Comparison of ENCODE assay signal across 9 mouse cellular contexts in the genomic region with DNA sequence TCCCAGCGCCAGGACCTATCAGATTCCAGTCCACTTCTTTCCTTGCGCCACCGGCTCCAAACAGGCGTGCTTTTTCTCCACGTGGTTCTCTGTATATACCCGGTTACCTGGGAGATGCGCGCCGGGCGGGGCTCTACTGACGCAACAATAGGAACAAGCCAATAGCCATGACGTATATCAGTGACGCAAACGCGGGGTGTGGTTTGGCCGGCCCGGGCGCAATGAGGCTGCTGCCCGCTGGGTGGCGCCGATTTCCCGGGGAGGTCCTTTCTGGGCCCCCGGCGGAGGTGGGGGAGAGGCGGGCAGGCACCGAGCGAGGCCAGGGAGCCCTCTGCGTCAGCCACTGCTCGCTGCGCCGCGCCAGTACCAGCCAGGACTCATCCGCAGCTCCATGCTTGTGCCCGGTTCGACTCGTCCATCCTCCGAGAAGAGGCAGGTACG. TPM values are rescaled to one million over a fixed set of nuclear protein-coding genes. Genes with fewer than 3 reads are reported as not detected.
DNase-seq lines count a peak whose midpoint lies in the region; ATAC-seq and TF ChIP-seq lines count a peak whose summit lies in the region.
"Had no signal": no experiment of that assay in that cellular context is flagged by ENCODE, and none has a peak within 500 bp of the region (broad histone marks: within the 10 kb centered on the region; RNA-seq: fewer than 3 reads in every experiment).

A gene (plus strand): TSS at position 237 of the 441 bp plus-strand sequence.

- H3K9me3 ChIP-seq in heart, embryonic 12.5 days (replicated peaks) = no peaks in the 10 kb centered on the region
- no peaks in the 10 kb centered on the region for H3K9me3 ChIP-seq in kidney, postnatal 0 days (replicated peaks; ENCODE audit: low read length)
- no peaks in the 10 kb centered on the region for H3K9me3 ChIP-seq in liver, embryonic 11.5 days (ENCODE audit: control insufficient read depth, low read length)
- no peaks in the 10 kb centered on the region for H3K9me3 ChIP-seq in stomach, embryonic 15.5 days

- H3K27ac ChIP-seq in heart, embryonic 12.5 days (ENCODE audit: poor library complexity, severe bottlenecking) = peak within 1 kb of the TSS; percentile 65
- H3K27ac ChIP-seq in kidney, postnatal 0 days = no peak within 1 kb of the TSS
- H3K27ac ChIP-seq in liver, embryonic 11.5 days (ENCODE audit: low read depth, low read length) = no peak within 1 kb of the TSS
- H3K27ac ChIP-seq in stomach, embryonic 15.5 days = no peak within 1 kb of the TSS
- H3K27ac ChIP-seq: macrophage had no signal

- peak; percentile 93 for TF ChIP-seq CTCF in kidney, postnatal 0 days (IDR thresholded peaks at IDR 0.05; ENCODE audit: low read depth)

- no peaks in the 10 kb centered on the region for H3K36me3 ChIP-seq in heart, embryonic 12.5 days
- no peaks in the 10 kb centered on the region for H3K36me3 ChIP-seq in kidney, postnatal 0 days (ENCODE audit: insufficient read depth, low read length)
- no peaks in the 10 kb centered on the region for H3K36me3 ChIP-seq in liver, embryonic 11.5 days (ENCODE audit: control insufficient read depth, insufficient read depth, low read length)
- H3K36me3 ChIP-seq in stomach, embryonic 15.5 days = no peaks in the 10 kb centered on the region

- peak within 1 kb of the TSS; percentile 95 for H3K4me2 ChIP-seq in heart, embryonic 12.5 days
- peak within 1 kb of the TSS; percentile 57 for H3K4me2 ChIP-seq in kidney, postnatal 0 days (ENCODE audit: low read length)
- H3K4me2 ChIP-seq in liver, embryonic 11.5 days = peak within 1 kb of the TSS; percentile 98
- H3K4me2 ChIP-seq in stomach, embryonic 15.5 days = peak within 1 kb of the TSS; percentile 85

- DNase-seq in CD4-positive helper T cell, adult 2 months (ENCODE audit: low read depth, low spot score) = peak; percentile 98
- peak; percentile 92 for DNase-seq in brain, embryonic 18.5 days (ENCODE audit: low read depth, low spot score)
- peak; percentile 100 for DNase-seq in kidney, postnatal 0 days (ENCODE audit: low spot score)
- DNase-seq in liver, embryonic 11.5 days (ENCODE audit: low spot score) = peak; percentile 99
- DNase-seq in natural killer cell, adult 2 months (ENCODE audit: low spot score in 2 of 2) = peak; percentile 100

- peak within 1 kb of the TSS; percentile 85 for H3K9ac ChIP-seq in heart, embryonic 12.5 days
- peak within 1 kb of the TSS; percentile 18 for H3K9ac ChIP-seq in kidney, postnatal 0 days (ENCODE audit: low read depth, low read length)
- peak within 1 kb of the TSS; percentile 58 for H3K9ac ChIP-seq in liver, embryonic 11.5 days (ENCODE audit: low read depth, low read length)
- peak within 1 kb of the TSS; percentile 11 for H3K9ac ChIP-seq in stomach, embryonic 15.5 days

- peak; percentile 85 for ATAC-seq in erythroid progenitor cell, adult 5-6 weeks (replicated peaks; ENCODE audit: low FRiP score, poor library complexity, severe bottlenecking)
- ATAC-seq in heart, embryonic 12.5 days (ENCODE audit: insufficient number of reproducible peaks, low FRiP score) = peak; percentile 96
- ATAC-seq in kidney, postnatal 0 days (replicated peaks; ENCODE audit: low FRiP score, low read depth) = peak; percentile 98
- ATAC-seq in liver, embryonic 11.5 days (replicated peaks; ENCODE audit: low FRiP score) = peak; percentile 95
- ATAC-seq in stomach, embryonic 15.5 days (ENCODE audit: insufficient read depth, low FRiP score, low read depth) = peak; percentile 98

- H3K27me3 ChIP-seq in heart, embryonic 12.5 days (replicated peaks) = no peaks in the 10 kb centered on the region
- H3K27me3 ChIP-seq in kidney, postnatal 0 days (ENCODE audit: insufficient read depth, low read length) = no peaks in the 10 kb centered on the region
- peaks cover 6% of the 10 kb centered on the region; the same call in 1 of the 2 replicates for H3K27me3 ChIP-seq in liver, embryonic 11.5 days (replicated peaks; ENCODE audit: control insufficient read depth, insufficient read depth, low read length)
- H3K27me3 ChIP-seq in stomach, embryonic 15.5 days (replicated peaks) = no peaks in the 10 kb centered on the region

- H3K4me3 ChIP-seq in heart, embryonic 12.5 days = peak within 1 kb of the TSS; percentile 65
- peak within 1 kb of the TSS; percentile 39 for H3K4me3 ChIP-seq in kidney, postnatal 0 days (replicated peaks; ENCODE audit: low read depth, low read length)
- H3K4me3 ChIP-seq in liver, embryonic 11.5 days (ENCODE audit: low read depth, low read length) = peak within 1 kb of the TSS; percentile 58
- H3K4me3 ChIP-seq in stomach, embryonic 15.5 days (replicated peaks) = peak within 1 kb of the TSS; percentile 39

- peaks cover 42% of the 10 kb centered on the region for H3K4me1 ChIP-seq in heart, embryonic 12.5 days (replicated peaks)
- peaks cover 2% of the 10 kb centered on the region; the same call in 1 of the 2 replicates for H3K4me1 ChIP-seq in kidney, postnatal 0 days (replicated peaks; ENCODE audit: insufficient read depth, low read length)
- peaks cover 13% of the 10 kb centered on the region for H3K4me1 ChIP-seq in liver, embryonic 11.5 days (replicated peaks; ENCODE audit: control insufficient read depth, insufficient read depth, low read length)
- peaks cover 14% of the 10 kb centered on the region for H3K4me1 ChIP-seq in stomach, embryonic 15.5 days

- 0% methylated on average over 38 of the region's 38 CpGs for WGBS in heart, embryonic 12.5 days
- 2% methylated on average over 38 of the region's 38 CpGs for WGBS in kidney, postnatal 0 days
- under 1% methylated on average over 38 of the region's 38 CpGs for WGBS in liver, embryonic 11.5 days
- WGBS in stomach, embryonic 15.5 days = under 1% methylated on average over 38 of the region's 38 CpGs

RNA-seq across cellular contexts. Expression of the gene that starts here (rescaled TPM):
- not detected in 2 replicates for total RNA-seq in erythroid progenitor cell, adult 5-6 weeks (2015; ENCODE audit: low replicate concordance)
- 1.8 TPM in 1 of 2 replicates, not detected in the other for total RNA-seq in erythroid progenitor cell, adult 5-6 weeks (2017; ENCODE audit: low replicate concordance)
- 51.7 and 62.5 TPM in 2 replicates for polyA plus RNA-seq in heart, embryonic 12.5 days (2016; fragmentation: Nextera tagmentation; extraction: Ambion mirVana)
- 62.9 and 72.1 TPM in 2 replicates for polyA plus RNA-seq in kidney, postnatal 0 days (2015; fragmentation: Nextera tagmentation; extraction: Ambion mirVana)
- polyA plus RNA-seq in liver, embryonic 11.5 days (2014; fragmentation: Nextera tagmentation; extraction: Ambion mirVana) = 4.4 and 7.7 TPM in 2 replicates
- 12.0 and 12.9 TPM in 2 replicates for polyA plus RNA-seq in stomach, embryonic 15.5 days (2015; fragmentation: Nextera tagmentation; extraction: Ambion mirVana)

Comparison
In these comparisons a context has a peak if more than half of its experiments do, and no peak if none do; other contexts are left out.
1. H3K9ac ChIP-seq: peak in every context shown above with its lines; median percentile 85 in heart, embryonic 12.5 days; 58 in liver, embryonic 11.5 days; 18 in kidney, postnatal 0 days; 11 in stomach, embryonic 15.5 days.